Mouse (Mus musculus): ENCODE data around the gene Trpm3.

Trpm3 gene

GRCm38 (mm10) chr19:22739240-22739639, 600.4 kb downstream of the Trpm3 start:
- DNase-seq (ENCODE audit: extremely low spot score, low spot score): no peak

- DNase-seq (ENCODE audit: extremely low spot score, low spot score): no peak
Measured at GRCm38 (mm10) chr19:22753311-22753809, 614.5 kb downstream of the Trpm3 start.

- DNase-seq (ENCODE audit: extremely low spot score, low spot score): no peak
Measured at GRCm38 (mm10) chr19:22754071-22754470, 615.2 kb downstream of the Trpm3 start.

- no peak for DNase-seq (ENCODE audit: extremely low spot score, low spot score)
Measured at GRCm38 (mm10) chr19:22754498-22754897, 615.7 kb downstream of the Trpm3 start.

- no peak for DNase-seq (ENCODE audit: extremely low spot score, low spot score)
Measured at GRCm38 (mm10) chr19:22758496-22758895, 619.6 kb downstream of the Trpm3 start.

GRCm38 (mm10) chr19:22768242-22768641, 629.4 kb downstream of the Trpm3 start:
- DNase-seq (ENCODE audit: extremely low spot score, low spot score): no peak

GRCm38 (mm10) chr19:22775191-22775695, 636.4 kb downstream of the Trpm3 start:
- no peak for DNase-seq (ENCODE audit: extremely low spot score, low spot score)

- no peak for DNase-seq (ENCODE audit: extremely low spot score, low spot score)
Measured at GRCm38 (mm10) chr19:22780192-22780843, 641.5 kb downstream of the Trpm3 start.

GRCm38 (mm10) chr19:22781579-22781978, 642.7 kb downstream of the Trpm3 start:
- DNase-seq (ENCODE audit: extremely low spot score, low spot score): no peak

GRCm38 (mm10) chr19:22783745-22784144, 644.9 kb downstream of the Trpm3 start:
- DNase-seq (ENCODE audit: extremely low spot score, low spot score): no peak

GRCm38 (mm10) chr19:22789753-22790152, 650.9 kb downstream of the Trpm3 start:
- no peak for DNase-seq (ENCODE audit: extremely low spot score, low spot score)

GRCm38 (mm10) chr19:22796996-22797395, 658.1 kb downstream of the Trpm3 start:
- no peak for DNase-seq (ENCODE audit: extremely low spot score, low spot score)

- no peak for DNase-seq (ENCODE audit: extremely low spot score, low spot score)
Measured at GRCm38 (mm10) chr19:22800471-22800870, 661.6 kb downstream of the Trpm3 start.

GRCm38 (mm10) chr19:22803396-22803795, 664.5 kb downstream of the Trpm3 start:
- no peak for DNase-seq (ENCODE audit: extremely low spot score, low spot score)

GRCm38 (mm10) chr19:22804311-22804710, 665.5 kb downstream of the Trpm3 start:
- no peak for DNase-seq (ENCODE audit: extremely low spot score, low spot score)

- DNase-seq (ENCODE audit: extremely low spot score, low spot score): no peak
Measured at GRCm38 (mm10) chr19:22810247-22810646, 671.4 kb downstream of the Trpm3 start.

GRCm38 (mm10) chr19:22821741-22822140, 682.9 kb downstream of the Trpm3 start:
- no peak for DNase-seq (ENCODE audit: extremely low spot score, low spot score)

GRCm38 (mm10) chr19:22823491-22823981, 684.7 kb downstream of the Trpm3 start:
- DNase-seq (ENCODE audit: extremely low spot score, low spot score): peak; percentile 31

- DNase-seq (ENCODE audit: extremely low spot score, low spot score): no peak
Measured at GRCm38 (mm10) chr19:22825812-22826211, 687.0 kb downstream of the Trpm3 start.

- DNase-seq (ENCODE audit: extremely low spot score, low spot score): no peak
Measured at GRCm38 (mm10) chr19:22828198-22828742, 689.4 kb downstream of the Trpm3 start.

GRCm38 (mm10) chr19:22841081-22842040, 702.5 kb downstream of the Trpm3 start:
- DNase-seq (ENCODE audit: extremely low spot score, low spot score): no peak

- DNase-seq (ENCODE audit: extremely low spot score, low spot score): no peak
Measured at GRCm38 (mm10) chr19:22842697-22843096, 703.9 kb downstream of the Trpm3 start.

Data from neural tube, embryonic 10.5 days (tissue).